In the genomic region with DNA sequence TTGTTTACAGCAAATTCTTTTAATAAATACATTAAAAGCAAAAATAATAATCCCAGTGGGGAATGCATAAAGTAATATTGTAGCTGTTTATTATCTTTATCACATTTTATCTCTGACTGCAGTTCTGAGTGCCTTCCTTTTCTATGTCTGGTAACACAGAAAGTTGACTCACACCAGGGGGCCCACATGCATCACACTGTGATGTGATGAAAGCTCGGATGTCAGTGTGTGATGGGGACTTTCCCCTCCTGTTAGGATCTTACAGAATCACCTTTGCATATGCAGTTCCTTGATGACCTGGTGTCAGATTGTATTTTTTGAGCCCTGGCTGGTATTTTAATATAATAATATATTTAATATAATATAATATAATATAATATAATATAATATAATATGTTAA, we compare ENCODE assay signal across 30 mouse cellular contexts.
"Had no signal": no experiment of that assay in that cellular context is flagged by ENCODE, and none has a peak within 500 bp of the region (broad histone marks: within the 10 kb centered on the region; RNA-seq: fewer than 3 reads in every experiment).

No protein-coding gene starts in this region.

- H3K4me3 ChIP-seq: limb, embryonic 10.5 days; limb, embryonic 12.5 days; limb, embryonic 13.5 days; limb, embryonic 15.5 days; liver, embryonic 12.5 days; liver, embryonic 13.5 days; liver, embryonic 15.5 days; lung, embryonic 15.5 days; megakaryocyte, embryonic 14.5 days; midbrain, embryonic 10.5 days; midbrain, embryonic 12.5 days; midbrain, embryonic 13.5 days; midbrain, embryonic 15.5 days; myocyte; neural tube, embryonic 12.5 days; neural tube, embryonic 13.5 days had no signal

- ATAC-seq: liver, embryonic 12.5 days; liver, postnatal 0 days; lung, postnatal 0 days; midbrain, embryonic 13.5 days; midbrain, embryonic 15.5 days; midbrain, embryonic 16.5 days had no signal

- DNase-seq: left cerebral cortex, postnatal 4 days; liver, embryonic 13.5 days; liver, postnatal 0 days; lung, adult 18-20 months; lung, adult 2 months; lung, embryonic 14.5 days; lung, postnatal 10 days; lung, postnatal 14 days; lung, postnatal 36 days; lung, postnatal 4 days; midbrain, embryonic 14.5 days had no signal

- H3K27ac ChIP-seq: limb, embryonic 10.5 days; limb, embryonic 12.5 days; limb, embryonic 13.5 days; limb, embryonic 15.5 days; liver, embryonic 12.5 days; liver, embryonic 13.5 days; liver, embryonic 14.5 days; liver, embryonic 15.5 days; lung, embryonic 15.5 days; macrophage; midbrain, embryonic 10.5 days; midbrain, embryonic 12.5 days; midbrain, embryonic 13.5 days; midbrain, embryonic 15.5 days; neural tube, embryonic 12.5 days; neural tube, embryonic 13.5 days had no signal
